16 mouse cellular contexts compared by ENCODE assay signal in genomic region chr7:132654412-132654811, GRCm38 (mm10). TPM values are rescaled to one million over a fixed set of nuclear protein-coding genes. Genes with fewer than 3 reads are reported as not detected.
"Had no signal": no experiment of that assay in that cellular context is flagged by ENCODE, and none has a peak within 500 bp of the region (broad histone marks: within the 10 kb centered on the region; RNA-seq: fewer than 3 reads in every experiment).

No protein-coding gene starts in this region.

- H3K36me3 ChIP-seq: limb, embryonic 13.5 days; midbrain, embryonic 12.5 days had no signal

- ATAC-seq: midbrain, embryonic 16.5 days had no signal

- H3K9ac ChIP-seq: limb, embryonic 13.5 days; liver, embryonic 14.5 days; midbrain, embryonic 12.5 days had no signal

- DNase-seq: kidney, postnatal 10 days; kidney, postnatal 4 days; lung, adult 18-20 months; right cerebral cortex, adult 18-20 months; right cerebral cortex, postnatal 25 days; thymus, postnatal 14 days had no signal

- H3K27me3 ChIP-seq: limb, embryonic 13.5 days had no signal

- H3K4me2 ChIP-seq: limb, embryonic 13.5 days; midbrain, embryonic 12.5 days had no signal

- H3K27ac ChIP-seq: layer of hippocampus, adult 2 months; limb, embryonic 13.5 days; liver, embryonic 14.5 days; midbrain, embryonic 12.5 days; stomach, postnatal 0 days had no signal

- H3K9me3 ChIP-seq: limb, embryonic 13.5 days; midbrain, embryonic 12.5 days had no signal

- H3K4me3 ChIP-seq: layer of hippocampus, adult 2 months; limb, embryonic 13.5 days; midbrain, embryonic 12.5 days had no signal

RNA-seq across cellular contexts. Expression of gene Nkx1-2, which starts 55.0 kb away (rescaled TPM):
- total RNA-seq: layer of hippocampus, adult 2 months; layer of hippocampus, postnatal 10 days; liver, adult 2 months; megakaryocyte-erythroid progenitor cell, adult 5-6 weeks had no signal
- polyA plus RNA-seq: liver, adult 2 months; lung, embryonic 16.5 days; stomach, postnatal 0 days had no signal
